13 mouse cellular contexts compared by ENCODE assay signal in the genomic region with DNA sequence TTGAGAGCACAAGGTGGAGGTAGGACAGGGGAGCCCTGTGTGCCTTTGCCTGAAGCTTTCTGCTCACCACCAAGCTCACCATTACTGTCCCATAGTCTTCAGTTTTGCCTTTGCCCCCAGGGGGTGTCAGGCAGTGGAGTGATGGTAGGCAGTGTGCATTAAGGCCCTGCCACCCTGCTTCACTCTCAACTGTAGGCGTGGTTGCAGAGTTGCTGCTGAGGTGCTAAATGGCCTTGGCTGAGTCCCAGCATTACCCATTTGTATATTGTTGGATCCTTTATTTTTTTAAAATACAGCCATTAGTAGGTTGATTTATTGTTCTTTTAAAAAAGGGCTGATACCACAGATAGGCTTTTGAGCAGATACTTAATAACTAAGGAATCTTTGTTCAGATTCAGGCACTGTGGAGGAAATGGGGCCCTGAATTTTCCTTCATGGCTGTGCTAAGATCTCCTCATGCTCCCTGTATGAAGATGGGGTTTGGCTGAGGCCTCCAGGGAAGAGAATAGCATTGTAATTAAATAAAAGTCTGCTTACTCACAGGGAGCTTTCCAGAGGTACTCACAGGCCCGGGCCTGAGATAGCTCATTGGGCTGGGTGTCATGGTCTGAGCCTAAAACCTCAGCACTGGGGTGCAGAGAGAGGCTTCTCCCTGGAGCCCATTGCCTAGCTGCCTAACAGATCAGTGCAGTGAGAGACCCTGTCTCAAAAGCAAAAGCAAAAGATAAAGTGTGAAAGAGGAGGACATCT.
DNase-seq lines count a peak whose midpoint lies in the region; ATAC-seq and TF ChIP-seq lines count a peak whose summit lies in the region.
"Had no signal": no experiment of that assay in that cellular context is flagged by ENCODE, and none has a peak within 500 bp of the region (broad histone marks: within the 10 kb centered on the region; RNA-seq: fewer than 3 reads in every experiment).

No protein-coding gene starts in this region.

- DNase-seq in adrenal gland, adult 2 months: peak; percentile 34
- no peak for DNase-seq in adrenal gland, postnatal 25 days
- DNase-seq in lung, postnatal 0 days (ENCODE audit: low spot score): no peak
- DNase-seq in lung, postnatal 4 days: no peak
- no peak for DNase-seq in urinary bladder, postnatal 36 days (ENCODE audit: low spot score in 2 of 2)
- DNase-seq: cerebellum, postnatal 14 days; gastrocnemius, postnatal 25 days; thymus, postnatal 4 days had no signal

- WGBS in hindbrain, embryonic 13.5 days: 76% methylated on average over 2 of the region's 2 CpGs
- 46% methylated on average over 2 of the region's 2 CpGs for WGBS in hindbrain, embryonic 16.5 days
- WGBS in lung, postnatal 0 days: 56% methylated on average over 2 of the region's 2 CpGs
- WGBS in embryonic facial prominence, embryonic 15.5 days: 54% methylated on average over 2 of the region's 2 CpGs

- TF ChIP-seq CTCF in lung, postnatal 0 days (IDR thresholded peaks at IDR 0.05): peak; percentile 7; the same call in 1 of the 2 replicates

- H3K4me1 ChIP-seq in hindbrain, embryonic 13.5 days (replicated peaks): peaks cover 56% of the 10 kb centered on the region
- peaks cover 10% of the 10 kb centered on the region for H3K4me1 ChIP-seq in hindbrain, embryonic 16.5 days (ENCODE audit: control insufficient read depth, insufficient read depth, low read depth, low read length)
- peaks cover 7% of the 10 kb centered on the region for H3K4me1 ChIP-seq in lung, postnatal 0 days (ENCODE audit: insufficient read depth, low read depth, low read length)
- H3K4me1 ChIP-seq in embryonic facial prominence, embryonic 15.5 days: peaks cover 43% of the 10 kb centered on the region

- no peaks in the 10 kb centered on the region for H3K27me3 ChIP-seq in hindbrain, embryonic 13.5 days
- H3K27me3 ChIP-seq in hindbrain, embryonic 16.5 days (replicated peaks; ENCODE audit: control insufficient read depth, insufficient read depth, low read length): no peaks in the 10 kb centered on the region
- H3K27me3 ChIP-seq in lung, postnatal 0 days (replicated peaks; ENCODE audit: insufficient read depth, low read length): no peaks in the 10 kb centered on the region
- no peaks in the 10 kb centered on the region for H3K27me3 ChIP-seq in embryonic facial prominence, embryonic 15.5 days

- no peaks in the 10 kb centered on the region for H3K36me3 ChIP-seq in hindbrain, embryonic 13.5 days
- no peaks in the 10 kb centered on the region for H3K36me3 ChIP-seq in hindbrain, embryonic 16.5 days (ENCODE audit: control insufficient read depth, insufficient read depth, low read length)
- no peaks in the 10 kb centered on the region for H3K36me3 ChIP-seq in lung, postnatal 0 days (ENCODE audit: insufficient read depth, low read length)
- H3K36me3 ChIP-seq in embryonic facial prominence, embryonic 15.5 days: no peaks in the 10 kb centered on the region

- peak overlapping the region; percentile 32; the same call in 1 of the 2 replicates for H3K27ac ChIP-seq in hindbrain, embryonic 13.5 days
- no peak overlapping the region; the same call in 1 of the 2 replicates for H3K27ac ChIP-seq in hindbrain, embryonic 16.5 days (ENCODE audit: low read depth, low read length)
- peak overlapping the region; percentile 38; the same call in 1 of the 2 replicates for H3K27ac ChIP-seq in lung, postnatal 0 days (ENCODE audit: low read length)
- H3K27ac ChIP-seq in embryonic facial prominence, embryonic 15.5 days (replicated peaks): peak overlapping the region; percentile 52; the same call in 1 of the 2 replicates

- no peak overlapping the region for H3K4me3 ChIP-seq in hindbrain, embryonic 13.5 days
- H3K4me3 ChIP-seq in hindbrain, embryonic 16.5 days (ENCODE audit: low read length): no peak overlapping the region
- no peak overlapping the region for H3K4me3 ChIP-seq in lung, postnatal 0 days (ENCODE audit: low read depth, low read length)
- H3K4me3 ChIP-seq in embryonic facial prominence, embryonic 15.5 days (replicated peaks): no peak overlapping the region

- no peak overlapping the region for H3K9ac ChIP-seq in hindbrain, embryonic 13.5 days
- H3K9ac ChIP-seq in hindbrain, embryonic 16.5 days (ENCODE audit: low read depth, low read length): no peak overlapping the region
- no peak overlapping the region for H3K9ac ChIP-seq in lung, postnatal 0 days (replicated peaks; ENCODE audit: low read depth)
- H3K9ac ChIP-seq in embryonic facial prominence, embryonic 15.5 days: no peak overlapping the region

- ATAC-seq in hindbrain, embryonic 13.5 days (ENCODE audit: low FRiP score): no peak
- ATAC-seq in hindbrain, embryonic 16.5 days: no peak
- no peak for ATAC-seq in lung, postnatal 0 days
- ATAC-seq in embryonic facial prominence, embryonic 15.5 days (ENCODE audit: insufficient number of reproducible peaks, low FRiP score, low TSS enrichment, low read depth): no peak
- ATAC-seq: inflammation-experienced regulatory T-cells, adult 6 months had no signal

- no peak for TF ChIP-seq EP300 in lung, postnatal 0 days (IDR thresholded peaks at IDR 0.05)

- no peaks in the 10 kb centered on the region for H3K9me3 ChIP-seq in hindbrain, embryonic 13.5 days
- no peaks in the 10 kb centered on the region for H3K9me3 ChIP-seq in hindbrain, embryonic 16.5 days (ENCODE audit: control insufficient read depth, low read length)
- H3K9me3 ChIP-seq in lung, postnatal 0 days (ENCODE audit: low read length): no peaks in the 10 kb centered on the region
- no peaks in the 10 kb centered on the region for H3K9me3 ChIP-seq in embryonic facial prominence, embryonic 15.5 days (replicated peaks)
- H3K9me3 ChIP-seq: G1E had no signal

- no peak overlapping the region for H3K4me2 ChIP-seq in hindbrain, embryonic 13.5 days
- no peak overlapping the region for H3K4me2 ChIP-seq in hindbrain, embryonic 16.5 days (ENCODE audit: low read length)
- H3K4me2 ChIP-seq in lung, postnatal 0 days (replicated peaks; ENCODE audit: low read depth, low read length): 0 out of 2 replicates have a peak overlapping the region, but pooled peaks have one; percentile 14
- H3K4me2 ChIP-seq in embryonic facial prominence, embryonic 15.5 days (replicated peaks): no peak overlapping the region
